Mouse (Mus musculus): ENCODE results near the gene Gria1. TPM values are rescaled to one million over a fixed set of nuclear protein-coding genes. Genes with fewer than 3 reads are reported as not detected.

Gria1 gene
- total and polyA plus RNA-seq, 2 experiments = 0.83 TPM; not detected in 1

- Histone ChIP-seq H3K27me3 (ENCODE audit: control insufficient read depth, insufficient read depth, low read length) (no peaks in the 10 kb centered on the region), H3K36me3 (ENCODE audit: control insufficient read depth, insufficient read depth, low read length) (no peaks in the 10 kb centered on the region), H3K79me2 (ENCODE audit: control insufficient read depth, insufficient read depth, low read length) (no peaks in the 10 kb centered on the region), H3K27ac (replicated peaks; ENCODE audit: insufficient read depth, low read depth, low read length) (no peak overlapping the region), H3K4me1 (ENCODE audit: control insufficient read depth, insufficient read depth, low read length) (no peaks in the 10 kb centered on the region), H3K4me3 (ENCODE audit: insufficient read depth, low read depth, low read length) (no peak overlapping the region), H3K9ac (ENCODE audit: low read depth, low read length) (no peak overlapping the region)
- 80% methylated on average over 8 of the region's 8 CpGs for WGBS
- no peak for TF ChIP-seq POLR2A (IDR thresholded peaks at IDR 0.05; ENCODE audit: extremely low read depth, insufficient read depth, low read length)
- no peak for TF ChIP-seq CTCF (IDR thresholded peaks at IDR 0.05; ENCODE audit: low read depth, low read length)
- no peak for DNase-seq (ENCODE audit: extremely low read depth, low read depth, low spot score)
Observed at GRCm38 (mm10) chr11:57039306-57039705, 28.1 kb downstream of the Gria1 start.

GRCm38 (mm10) chr11:57042057-57042456 is 30.9 kb downstream of the Gria1 start:
- no peak overlapping the region for H3K27ac ChIP-seq (replicated peaks; ENCODE audit: insufficient read depth, low read depth, low read length)
- no peak overlapping the region for H3K4me3 ChIP-seq (ENCODE audit: insufficient read depth, low read depth, low read length)
- H3K9ac ChIP-seq (ENCODE audit: low read depth, low read length) = no peak overlapping the region
- TF ChIP-seq POLR2A (IDR thresholded peaks at IDR 0.05; ENCODE audit: extremely low read depth, insufficient read depth, low read length) (no peak), CTCF (IDR thresholded peaks at IDR 0.05; ENCODE audit: low read depth, low read length) (no peak)
- 76% methylated on average over 3 of the region's 3 CpGs for WGBS
- DNase-seq (ENCODE audit: extremely low read depth, low read depth, low spot score) = no peak
- H3K79me2 ChIP-seq (ENCODE audit: control insufficient read depth, insufficient read depth, low read length) = no peaks in the 10 kb centered on the region
- no peaks in the 10 kb centered on the region for H3K36me3 ChIP-seq (ENCODE audit: control insufficient read depth, insufficient read depth, low read length)
- H3K4me1 ChIP-seq (ENCODE audit: control insufficient read depth, insufficient read depth, low read length) = no peaks in the 10 kb centered on the region
- no peaks in the 10 kb centered on the region for H3K27me3 ChIP-seq (ENCODE audit: control insufficient read depth, insufficient read depth, low read length)

DNA sequence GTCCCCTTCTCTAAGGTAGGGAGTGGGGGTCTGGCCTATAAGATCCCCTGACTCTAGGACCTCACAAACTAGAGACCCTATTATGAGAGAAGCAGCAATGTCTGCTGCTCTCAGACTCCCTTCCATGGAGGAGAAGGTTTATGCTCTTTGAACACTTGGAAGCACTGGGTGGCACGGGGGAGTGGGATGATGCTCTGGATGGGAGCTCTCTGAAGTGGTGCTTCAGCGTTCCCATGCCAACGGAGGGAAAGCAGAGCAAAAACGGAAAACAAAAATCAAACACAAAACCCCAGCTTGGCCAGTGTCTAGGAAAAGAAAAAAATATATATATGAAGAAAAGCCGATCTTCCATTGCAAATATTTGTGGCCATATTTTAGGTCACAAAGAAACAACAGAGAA is 33.0 kb downstream of the Gria1 start:
- Histone ChIP-seq H3K27me3 (ENCODE audit: control insufficient read depth, insufficient read depth, low read length) (no peaks in the 10 kb centered on the region), H3K4me3 (ENCODE audit: insufficient read depth, low read depth, low read length) (no peak overlapping the region), H3K79me2 (ENCODE audit: control insufficient read depth, insufficient read depth, low read length) (no peaks in the 10 kb centered on the region), H3K36me3 (ENCODE audit: control insufficient read depth, insufficient read depth, low read length) (no peaks in the 10 kb centered on the region), H3K4me1 (ENCODE audit: control insufficient read depth, insufficient read depth, low read length) (no peaks in the 10 kb centered on the region), H3K27ac (replicated peaks; ENCODE audit: insufficient read depth, low read depth, low read length) (no peak overlapping the region), H3K9ac (ENCODE audit: low read depth, low read length) (no peak overlapping the region)
- 73% methylated on average over 5 of the region's 5 CpGs for WGBS
- TF ChIP-seq CTCF (IDR thresholded peaks at IDR 0.05; ENCODE audit: low read depth, low read length) (no peak), POLR2A (IDR thresholded peaks at IDR 0.05; ENCODE audit: extremely low read depth, insufficient read depth, low read length) (no peak)
- DNase-seq (ENCODE audit: extremely low read depth, low read depth, low spot score) = no peak

GRCm38 (mm10) chr11:57051666-57052562 is 40.7 kb downstream of the Gria1 start:
- Histone ChIP-seq H3K4me1 (ENCODE audit: control insufficient read depth, insufficient read depth, low read length) (no peaks in the 10 kb centered on the region), H3K36me3 (ENCODE audit: control insufficient read depth, insufficient read depth, low read length) (no peaks in the 10 kb centered on the region), H3K79me2 (ENCODE audit: control insufficient read depth, insufficient read depth, low read length) (no peaks in the 10 kb centered on the region), H3K27me3 (ENCODE audit: control insufficient read depth, insufficient read depth, low read length) (no peaks in the 10 kb centered on the region), H3K27ac (replicated peaks; ENCODE audit: insufficient read depth, low read depth, low read length) (no peak overlapping the region), H3K9ac (ENCODE audit: low read depth, low read length) (no peak overlapping the region), H3K4me3 (ENCODE audit: insufficient read depth, low read depth, low read length) (no peak overlapping the region)
- no peak for DNase-seq (ENCODE audit: extremely low read depth, low read depth, low spot score)
- 75% methylated on average over 6 of the region's 6 CpGs for WGBS
- no peak for TF ChIP-seq POLR2A (IDR thresholded peaks at IDR 0.05; ENCODE audit: extremely low read depth, insufficient read depth, low read length)
- no peak for TF ChIP-seq CTCF (IDR thresholded peaks at IDR 0.05; ENCODE audit: low read depth, low read length)

DNA sequence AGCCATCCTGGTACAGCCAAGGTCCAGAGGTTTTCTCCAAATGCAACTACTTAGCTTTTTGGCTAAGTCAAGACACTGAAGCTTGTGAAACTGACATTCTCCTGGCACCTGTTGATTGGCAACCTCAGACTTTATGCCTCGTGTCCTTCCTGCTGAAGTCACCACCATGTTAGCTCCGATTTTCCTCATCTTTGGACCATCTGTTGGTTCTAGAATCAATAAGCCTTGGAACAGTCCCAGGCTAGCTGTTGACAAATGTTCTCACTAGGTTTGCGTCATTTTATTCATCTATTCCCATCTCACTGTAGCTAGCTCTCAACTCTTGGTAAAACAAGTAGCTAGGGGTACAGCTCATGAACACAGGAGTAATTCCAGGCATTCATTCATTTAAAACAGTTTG is 51.3 kb downstream of the Gria1 start:
- DNase-seq (ENCODE audit: extremely low read depth, low read depth, low spot score) = peak; percentile 14
- Histone ChIP-seq H3K27ac (replicated peaks; ENCODE audit: insufficient read depth, low read depth, low read length) (no peak overlapping the region), H3K9ac (ENCODE audit: low read depth, low read length) (no peak overlapping the region), H3K79me2 (ENCODE audit: control insufficient read depth, insufficient read depth, low read length) (no peaks in the 10 kb centered on the region), H3K4me1 (ENCODE audit: control insufficient read depth, insufficient read depth, low read length) (no peaks in the 10 kb centered on the region), H3K4me3 (ENCODE audit: insufficient read depth, low read depth, low read length) (no peak overlapping the region), H3K27me3 (ENCODE audit: control insufficient read depth, insufficient read depth, low read length) (no peaks in the 10 kb centered on the region), H3K36me3 (ENCODE audit: control insufficient read depth, insufficient read depth, low read length) (no peaks in the 10 kb centered on the region)
- TF ChIP-seq CTCF (IDR thresholded peaks at IDR 0.05; ENCODE audit: low read depth, low read length) (no peak), POLR2A (IDR thresholded peaks at IDR 0.05; ENCODE audit: extremely low read depth, insufficient read depth, low read length) (no peak)
- WGBS = 22% methylated on average over 3 of the region's 3 CpGs

All from liver, adult 2 months (tissue).